Mouse (Mus musculus): Measurements from ENCODE around the gene Antxrl.

The Antxrl gene

GRCm38 (mm10) chr14:34052516-34052915 lies at the start of gene Antxrl:
Gene Antxrl, plus strand, starts transcription at chr14:34052707.
- DNase-seq (ENCODE audit: low read depth, low spot score), result no peak

GRCm38 (mm10) chr14:34015063-34015462 lies 37.4 kb upstream of the Antxrl start, which contains the start of gene Gm30083:
Gene Gm30083, minus strand, starts transcription at chr14:34015182.
- no peak for DNase-seq (ENCODE audit: low read depth, low spot score)

- DNase-seq (ENCODE audit: low read depth, low spot score), result no peak
Observed at GRCm38 (mm10) chr14:34016381-34016780, 36.1 kb upstream of the Antxrl start, which contains the start of gene Gm5460. Gene Gm5460, plus strand, starts transcription at chr14:34016758.

- DNase-seq (ENCODE audit: low read depth, low spot score), result no peak
Observed at GRCm38 (mm10) chr14:34016938-34017337, 35.6 kb upstream of the Antxrl start.

GRCm38 (mm10) chr14:34026710-34027109 lies 25.8 kb upstream of the Antxrl start:
- no peak for DNase-seq (ENCODE audit: low read depth, low spot score)

- no peak for DNase-seq (ENCODE audit: low read depth, low spot score)
Observed at GRCm38 (mm10) chr14:34033841-34034610, 18.5 kb upstream of the Antxrl start.

- no peak for DNase-seq (ENCODE audit: low read depth, low spot score)
Observed at GRCm38 (mm10) chr14:34041241-34041640, 11.3 kb upstream of the Antxrl start.

GRCm38 (mm10) chr14:34043341-34043740 lies 9.2 kb upstream of the Antxrl start:
- no peak for DNase-seq (ENCODE audit: low read depth, low spot score)

GRCm38 (mm10) chr14:34050101-34050779 lies 2.3 kb upstream of the Antxrl start:
- no peak for DNase-seq (ENCODE audit: low read depth, low spot score)

GRCm38 (mm10) chr14:34071665-34072064 lies 19.2 kb downstream of the Antxrl start:
- DNase-seq (ENCODE audit: low read depth, low spot score), result no peak

- no peak for DNase-seq (ENCODE audit: low read depth, low spot score)
Observed at GRCm38 (mm10) chr14:34075346-34075745, 22.8 kb downstream of the Antxrl start.

- no peak for DNase-seq (ENCODE audit: low read depth, low spot score)
Observed at GRCm38 (mm10) chr14:34077222-34077621, 24.7 kb downstream of the Antxrl start.

GRCm38 (mm10) chr14:34078293-34078692 lies 25.8 kb downstream of the Antxrl start:
- DNase-seq (ENCODE audit: low read depth, low spot score), result no peak

- peak; percentile 51 for DNase-seq (ENCODE audit: low read depth, low spot score)
Observed at GRCm38 (mm10) chr14:34080321-34080997, 28.0 kb downstream of the Antxrl start.

GRCm38 (mm10) chr14:34085731-34086130 lies 33.2 kb downstream of the Antxrl start, which contains the start of gene Anxa8:
Gene Anxa8, plus strand, starts transcription at chr14:34085981.
- DNase-seq (ENCODE audit: low read depth, low spot score), result no peak

GRCm38 (mm10) chr14:34086806-34087205 lies 34.3 kb downstream of the Antxrl start:
- no peak for DNase-seq (ENCODE audit: low read depth, low spot score)

GRCm38 (mm10) chr14:34087856-34088398 lies 35.4 kb downstream of the Antxrl start:
- DNase-seq (ENCODE audit: low read depth, low spot score), result no peak

- no peak for DNase-seq (ENCODE audit: low read depth, low spot score)
Observed at GRCm38 (mm10) chr14:34089796-34090195, 37.3 kb downstream of the Antxrl start.

GRCm38 (mm10) chr14:34091475-34091874 lies 39.0 kb downstream of the Antxrl start:
- no peak for DNase-seq (ENCODE audit: low read depth, low spot score)

- DNase-seq (ENCODE audit: low read depth, low spot score), result no peak
Observed at GRCm38 (mm10) chr14:34092856-34093255, 40.3 kb downstream of the Antxrl start.

- DNase-seq (ENCODE audit: low read depth, low spot score), result no peak
Observed at GRCm38 (mm10) chr14:34096161-34096560, 43.7 kb downstream of the Antxrl start.

- DNase-seq (ENCODE audit: low read depth, low spot score), result no peak
Observed at GRCm38 (mm10) chr14:34102601-34103000, 50.1 kb downstream of the Antxrl start, which contains the start of gene A630023A22Rik. Gene A630023A22Rik, minus strand, starts transcription at chr14:34102754.

Measured in CD4-positive, CD25-positive, alpha-beta regulatory T cell, adult 2 months (primary cell).